Mouse (Mus musculus): Measurements from ENCODE around the gene Terb2. TPM values are rescaled to one million over a fixed set of nuclear protein-coding genes. Genes with fewer than 3 reads are reported as not detected.

Gene Terb2
- polyA plus RNA-seq, 1 experiment from 2014 or later, result not detected

DNA sequence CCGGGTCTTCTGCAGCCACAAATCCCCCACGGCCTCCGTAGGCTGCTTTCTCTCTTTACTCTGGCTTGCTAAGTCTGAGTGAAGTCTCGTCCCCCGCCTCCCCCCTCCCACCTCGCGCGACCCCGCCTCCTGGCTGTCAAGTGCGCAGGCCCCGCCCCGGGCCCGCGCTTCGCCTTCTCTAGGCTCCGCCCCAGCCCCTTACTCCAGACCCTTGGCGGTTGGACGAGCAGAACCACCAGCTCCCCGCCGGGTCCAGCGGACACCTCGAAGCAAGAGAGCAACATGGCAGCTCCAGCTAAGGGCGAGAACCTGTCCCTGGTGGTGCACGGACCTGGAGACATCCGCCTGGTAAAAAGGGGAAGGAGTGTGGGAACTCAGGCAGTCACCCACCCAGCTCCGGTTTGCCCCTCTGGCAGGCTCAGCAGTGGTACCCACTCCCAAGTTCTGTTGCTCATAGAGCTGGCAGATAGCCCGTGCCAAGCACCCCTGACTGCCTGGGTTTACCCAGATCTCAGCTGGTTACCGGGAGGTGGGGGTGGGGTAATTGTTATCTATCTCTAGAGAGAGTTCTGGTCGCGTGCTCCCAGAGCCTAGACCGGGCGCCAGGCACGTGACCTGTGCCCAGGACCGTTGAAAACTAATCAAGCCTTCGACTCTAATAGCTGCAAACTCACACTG is 48.7 kb downstream of the Terb2 start, which contains the start of gene Sord:
TSS of gene Sord (plus strand) at position 139 of the 678 bp plus-strand sequence.
- Histone ChIP-seq H3K27ac (peak within 1 kb of the TSS; percentile 90), H3K36me3 (no peaks in the 10 kb centered on the region), H3K9me3 (replicated peaks) (no peaks in the 10 kb centered on the region), H3K9ac (peak within 1 kb of the TSS; percentile 85), H3K4me3 (replicated peaks) (peak within 1 kb of the TSS; percentile 76), H3K4me2 (peak within 1 kb of the TSS; percentile 86), H3K4me1 (replicated peaks) (peaks cover 68% of the 10 kb centered on the region), H3K27me3 (no peaks in the 10 kb centered on the region)
- ATAC-seq (ENCODE audit: low read depth) (peak; percentile 94), DNase-seq (peak; percentile 63)
- under 1% methylated on average over 35 of the region's 35 CpGs for WGBS (ENCODE audit: insufficient replicate concordance)

GRCm38 (mm10) chr2:122235425-122235824 is 49.4 kb downstream of the Terb2 start:
- H3K4me3 ChIP-seq (replicated peaks), result peak overlapping the region; percentile 76
- 25% methylated on average over 2 of the region's 2 CpGs for WGBS (ENCODE audit: insufficient replicate concordance)
- DNase-seq (peak; percentile 28), ATAC-seq (ENCODE audit: low read depth) (peak; percentile 27)
- H3K27ac ChIP-seq, result peak overlapping the region; percentile 90
- peak overlapping the region; percentile 86 for H3K4me2 ChIP-seq
- H3K4me1 ChIP-seq (replicated peaks), result peaks cover 63% of the 10 kb centered on the region
- no peaks in the 10 kb centered on the region for H3K36me3 ChIP-seq
- H3K27me3 ChIP-seq, result no peaks in the 10 kb centered on the region
- peak overlapping the region; percentile 85 for H3K9ac ChIP-seq
- no peaks in the 10 kb centered on the region for H3K9me3 ChIP-seq (replicated peaks)

DNA sequence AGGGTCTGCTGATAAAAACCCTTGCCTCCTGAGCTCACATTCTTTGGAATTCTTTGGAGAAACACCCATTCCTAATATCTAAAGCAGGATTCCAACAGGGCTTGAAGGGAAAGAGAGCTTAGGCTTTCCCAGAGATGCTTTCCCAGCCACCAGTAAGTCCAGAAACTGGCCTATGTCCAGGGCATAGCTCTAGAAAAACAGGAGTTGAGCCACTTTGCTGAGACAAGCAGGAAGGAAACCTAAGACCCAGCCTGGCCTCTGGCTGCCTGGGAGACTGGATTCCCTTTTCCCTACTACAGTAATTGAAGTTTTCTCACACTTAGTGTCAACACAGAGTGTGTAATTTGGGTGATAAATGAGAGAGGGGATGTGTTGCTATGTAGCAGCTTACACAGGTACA is 50.2 kb downstream of the Terb2 start:
- no peak for DNase-seq
- Histone ChIP-seq H3K4me2 (peak overlapping the region; percentile 86), H3K4me3 (replicated peaks) (peak overlapping the region; percentile 76), H3K9ac (peak overlapping the region; percentile 85; the same call in 1 of the 2 replicates), H3K9me3 (replicated peaks) (no peaks in the 10 kb centered on the region), H3K4me1 (replicated peaks) (peaks cover 69% of the 10 kb centered on the region), H3K36me3 (no peaks in the 10 kb centered on the region), H3K27me3 (no peaks in the 10 kb centered on the region), H3K27ac (peak overlapping the region; percentile 90)
- no peak for ATAC-seq (ENCODE audit: low read depth)

GRCm38 (mm10) chr2:122237891-122238470 is 51.9 kb downstream of the Terb2 start:
- DNase-seq (no peak), ATAC-seq (ENCODE audit: low read depth) (no peak)
- Histone ChIP-seq H3K4me1 (replicated peaks) (peaks cover 71% of the 10 kb centered on the region), H3K4me2 (peak overlapping the region; percentile 86), H3K36me3 (no peaks in the 10 kb centered on the region), H3K9ac (no peak overlapping the region), H3K27me3 (no peaks in the 10 kb centered on the region), H3K4me3 (replicated peaks) (no peak overlapping the region), H3K27ac (peak overlapping the region; percentile 63; the same call in 1 of the 2 replicates), H3K9me3 (replicated peaks) (no peaks in the 10 kb centered on the region)
- 71% methylated on average over 2 of the region's 2 CpGs for WGBS (ENCODE audit: insufficient replicate concordance)

GRCm38 (mm10) chr2:122240735-122241134 is 54.7 kb downstream of the Terb2 start:
- DNase-seq (no peak), ATAC-seq (ENCODE audit: low read depth) (no peak)
- Histone ChIP-seq H3K9me3 (replicated peaks) (no peaks in the 10 kb centered on the region), H3K27ac (peak overlapping the region; percentile 58), H3K27me3 (no peaks in the 10 kb centered on the region), H3K4me2 (no peak overlapping the region), H3K4me3 (replicated peaks) (no peak overlapping the region), H3K9ac (no peak overlapping the region), H3K4me1 (replicated peaks) (peaks cover 63% of the 10 kb centered on the region), H3K36me3 (peaks cover 13% of the 10 kb centered on the region)

DNA sequence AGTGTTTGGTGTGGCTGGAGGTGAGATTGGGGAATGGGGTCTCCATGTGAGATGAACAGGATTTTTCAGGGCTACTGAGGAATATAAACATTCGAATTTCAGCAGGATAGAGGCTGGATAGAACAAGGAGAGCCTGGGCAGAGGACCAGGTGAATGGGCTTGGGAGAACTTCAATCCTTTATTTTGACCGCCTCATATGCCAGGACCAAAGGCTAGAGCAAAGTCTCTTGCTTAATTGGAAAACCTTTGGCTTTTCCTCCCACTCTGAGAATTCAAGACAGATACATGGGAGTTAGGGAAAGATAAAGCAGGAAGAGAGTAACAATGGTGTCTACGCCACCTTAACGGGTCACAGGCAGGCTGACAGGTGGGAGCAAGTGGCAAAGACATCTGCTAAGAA is 55.2 kb downstream of the Terb2 start:
- peaks cover 58% of the 10 kb centered on the region for H3K4me1 ChIP-seq (replicated peaks)
- no peak for ATAC-seq (ENCODE audit: low read depth)
- WGBS (ENCODE audit: insufficient replicate concordance), result 78% methylated on average over 4 of the region's 4 CpGs

DNA sequence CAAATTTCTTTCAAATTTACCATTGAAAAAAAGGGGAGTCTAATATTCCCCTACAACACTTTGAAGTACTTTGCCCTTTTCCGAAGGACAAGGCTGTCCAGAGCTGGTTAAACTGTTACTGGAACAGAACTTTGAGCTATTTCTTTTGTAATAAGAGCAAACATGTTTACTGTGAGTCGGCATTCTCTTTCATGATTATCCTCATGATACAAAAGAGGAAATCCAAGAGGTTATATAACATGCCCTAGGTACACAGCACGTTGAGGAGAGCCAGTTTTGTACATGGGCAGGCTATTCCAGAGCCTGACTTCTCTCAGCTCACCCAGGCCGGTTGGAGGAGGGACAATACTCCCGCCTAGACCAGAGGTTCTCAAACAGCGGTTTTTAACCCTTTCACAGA is 55.9 kb downstream of the Terb2 start:
- no peaks in the 10 kb centered on the region for H3K9me3 ChIP-seq (replicated peaks)
- no peak overlapping the region for H3K4me2 ChIP-seq
- DNase-seq, result no peak
- no peaks in the 10 kb centered on the region for H3K27me3 ChIP-seq
- 56% methylated on average over 6 of the region's 6 CpGs for WGBS (ENCODE audit: insufficient replicate concordance)
- no peak overlapping the region for H3K9ac ChIP-seq
- H3K27ac ChIP-seq, result peak overlapping the region; percentile 73
- H3K36me3 ChIP-seq, result peaks cover 25% of the 10 kb centered on the region
- peak; percentile 54 for ATAC-seq (ENCODE audit: low read depth)
- H3K4me1 ChIP-seq (replicated peaks), result peaks cover 51% of the 10 kb centered on the region
- no peak overlapping the region for H3K4me3 ChIP-seq (replicated peaks)

More for the DNA sequence above, 55.2 kb downstream of the Terb2 start:
- Histone ChIP-seq H3K27me3 (no peaks in the 10 kb centered on the region), H3K4me2 (no peak overlapping the region), H3K27ac (peak overlapping the region; percentile 58), H3K36me3 (peaks cover 18% of the 10 kb centered on the region), H3K9ac (no peak overlapping the region), H3K4me3 (replicated peaks) (no peak overlapping the region), H3K9me3 (replicated peaks) (no peaks in the 10 kb centered on the region)
- no peak for DNase-seq

- peaks cover 35% of the 10 kb centered on the region for H3K4me1 ChIP-seq (replicated peaks)
- 4% methylated on average over 3 of the region's 3 CpGs for whole genome bisulfite sequencing (ENCODE audit: insufficient replicate concordance)
- ATAC-seq (ENCODE audit: low read depth), result peak; percentile 59
- H3K9ac ChIP-seq, result 0 out of 2 replicates have a peak overlapping the region, but pooled peaks have one; percentile 13
- no peaks in the 10 kb centered on the region for H3K27me3 ChIP-seq
- peak; percentile 65 for DNase-seq
- peaks cover 43% of the 10 kb centered on the region for H3K36me3 ChIP-seq
- H3K9me3 ChIP-seq (replicated peaks), result no peaks in the 10 kb centered on the region
- peak overlapping the region; percentile 73 for H3K27ac ChIP-seq
- no peak overlapping the region for H3K4me2 ChIP-seq
- no peak overlapping the region for H3K4me3 ChIP-seq (replicated peaks)
Observed at GRCm38 (mm10) chr2:122243671-122244131, 57.6 kb downstream of the Terb2 start.

DNA sequence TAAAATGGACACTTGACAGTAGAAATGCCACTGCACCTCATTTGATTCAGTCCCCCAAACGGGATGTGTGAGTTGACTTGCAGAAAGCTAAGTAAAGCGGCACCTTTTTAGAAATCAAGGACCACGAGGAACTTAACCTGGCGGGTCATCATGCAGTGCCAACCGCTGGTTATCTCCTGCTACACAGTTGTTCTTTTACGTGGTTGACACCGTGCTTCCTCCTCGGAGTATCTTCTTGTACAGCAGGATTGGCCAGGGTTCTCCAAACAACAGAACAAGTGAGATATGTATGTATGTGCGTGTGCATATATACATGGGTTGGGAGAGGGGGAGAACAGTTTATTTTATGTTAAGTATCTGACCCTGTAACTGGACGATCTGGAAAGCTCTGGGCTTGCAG is 61.7 kb downstream of the Terb2 start:
- Histone ChIP-seq H3K27ac (no peak overlapping the region), H3K9ac (no peak overlapping the region), H3K9me3 (replicated peaks) (no peaks in the 10 kb centered on the region), H3K4me3 (replicated peaks) (no peak overlapping the region), H3K36me3 (peaks cover 75% of the 10 kb centered on the region), H3K4me2 (no peak overlapping the region), H3K4me1 (replicated peaks) (peaks cover 15% of the 10 kb centered on the region), H3K27me3 (no peaks in the 10 kb centered on the region)
- 68% methylated on average over 10 of the region's 10 CpGs for WGBS (ENCODE audit: insufficient replicate concordance)
- DNase-seq (no peak), ATAC-seq (ENCODE audit: low read depth) (no peak)

- no peak overlapping the region for H3K4me3 ChIP-seq (replicated peaks)
- no peak overlapping the region for H3K9ac ChIP-seq
- no peaks in the 10 kb centered on the region for H3K9me3 ChIP-seq (replicated peaks)
- ATAC-seq (ENCODE audit: low read depth) (no peak), DNase-seq (no peak)
- no peaks in the 10 kb centered on the region for H3K4me1 ChIP-seq (replicated peaks)
- H3K36me3 ChIP-seq, result peaks cover 80% of the 10 kb centered on the region
- no peaks in the 10 kb centered on the region for H3K27me3 ChIP-seq
- no peak overlapping the region for H3K4me2 ChIP-seq
- H3K27ac ChIP-seq, result no peak overlapping the region
- WGBS (ENCODE audit: insufficient replicate concordance), result 90% methylated on average over 5 of the region's 5 CpGs
Observed at GRCm38 (mm10) chr2:122255997-122256396, 69.9 kb downstream of the Terb2 start.
